Mouse (Mus musculus) inflammation-experienced regulatory T-cells, adult 16 weeks (primary cell): ENCODE measurements around the gene Slamf8. TPM values are rescaled to one million over a fixed set of nuclear protein-coding genes. Genes with fewer than 3 reads are reported as not detected.

ENCODE experiments used
- polyA plus RNA-seq: library from polyadenylated mRNA; unstranded; fragments of 100-300 nt; shearing (Covaris generic); gene quantifications from one replicate; pipeline ENCODE4 v1.2.1, GENCODE M21; 2017

Slamf8 gene
- 1.4 TPM for polyA plus RNA-seq

GRCm38 (mm10) chr1:172590385-172590784, at the start of gene Slamf8:
Slamf8 (minus strand) TSS chr1:172590568.

GRCm38 (mm10) chr1:172632451-172633326, 42.3 kb upstream of the Slamf8 start, which contains the start of gene Dusp23:
Dusp23 (minus strand) TSS chr1:172632962.

DNA sequence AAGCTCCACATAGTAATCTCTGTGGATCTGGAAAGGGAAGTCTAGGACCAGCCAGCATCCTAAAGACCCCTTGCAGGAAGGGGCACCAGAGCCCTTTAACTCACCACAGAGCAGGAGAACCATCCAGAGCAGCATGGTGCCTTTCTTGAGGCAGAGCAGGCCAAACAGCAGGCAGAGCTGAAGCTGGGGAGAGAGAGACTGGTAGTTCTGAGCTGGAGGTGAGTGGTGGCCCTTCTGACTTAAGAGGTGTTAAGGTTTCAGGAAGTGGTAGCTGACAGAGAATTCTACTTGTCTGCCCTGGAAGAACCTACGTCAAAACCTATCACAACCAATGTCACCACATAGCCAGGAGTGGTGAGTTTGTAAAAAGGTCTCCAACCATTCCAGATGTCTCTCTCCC, 12.0 kb upstream of the Slamf8 start, which contains the start of gene Fcrl6:
Gene Fcrl6, minus strand, starts transcription at position 226 of the 400 bp plus-strand sequence.

DNA sequence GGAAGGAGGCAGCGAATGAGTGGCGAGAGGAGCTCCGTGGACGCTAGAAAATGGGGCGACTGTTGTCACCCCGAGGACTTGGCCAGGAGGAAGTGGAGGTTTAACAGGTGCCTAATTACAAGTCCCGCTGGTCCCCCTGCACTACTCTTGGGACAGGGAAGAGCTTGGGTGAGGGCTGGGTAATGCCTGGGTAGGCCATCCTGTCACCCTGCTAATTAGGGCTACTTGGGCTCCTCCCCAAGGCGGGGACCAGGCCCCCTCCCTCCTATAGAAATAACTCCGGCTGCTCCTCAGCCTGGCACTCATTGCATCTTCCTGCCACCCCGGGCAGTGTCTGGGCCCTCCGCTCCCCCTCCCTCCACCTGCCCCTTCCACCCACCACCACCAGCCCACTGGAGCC, 34.7 kb downstream of the Slamf8 start, which contains the start of gene Vsig8:
Gene Vsig8, plus strand, starts transcription at position 301 of the 400 bp plus-strand sequence.

Other genes with a start within 250 kb of the Slamf8 start
- gene Kcnj10, start 249.4 kb downstream of the Slamf8 start, polyA plus RNA-seq: 0.09 TPM
- gene Pigm, start 214.0 kb downstream of the Slamf8 start, polyA plus RNA-seq: 11.8 TPM
- gene Slamf9, start 115.2 kb downstream of the Slamf8 start, polyA plus RNA-seq: 0.37 TPM
- gene Igsf9, start 108.8 kb downstream of the Slamf8 start, polyA plus RNA-seq: 1.2 TPM
- gene Tagln2, start 90.5 kb downstream of the Slamf8 start, polyA plus RNA-seq: 397 TPM
- 0.34 TPM for gene Cfap45, start 69.8 kb downstream of the Slamf8 start, polyA plus RNA-seq
- gene Vsig8, start 34.6 kb downstream of the Slamf8 start, polyA plus RNA-seq: not detected
- gene Fcrl6, start 12.0 kb upstream of the Slamf8 start, polyA plus RNA-seq: not detected
- gene Dusp23, start 42.4 kb upstream of the Slamf8 start, polyA plus RNA-seq: 6.7 TPM
- gene Crp, start 107.5 kb upstream of the Slamf8 start, polyA plus RNA-seq: not detected